Mouse (Mus musculus): Measurements from ENCODE around the gene Sdhaf1.

Sdhaf1 gene

GRCm38 (mm10) chr7:30324300-30324944 is 727 bp upstream of the Sdhaf1 start:
- DNase-seq = no peak

GRCm38 (mm10) chr7:30322865-30323264 is 830 bp downstream of the Sdhaf1 start:
- DNase-seq = no peak

GRCm38 (mm10) chr7:30322285-30322667 is 1.4 kb downstream of the Sdhaf1 start:
- peak; percentile 97 for DNase-seq

- peak; percentile 57 for DNase-seq
Measured at GRCm38 (mm10) chr7:30321539-30322284, 2.0 kb downstream of the Sdhaf1 start, which contains the start of gene E130208F15Rik. E130208F15Rik (plus strand) TSS chr7:30321740.

GRCm38 (mm10) chr7:30320946-30321345 is 2.7 kb downstream of the Sdhaf1 start:
- DNase-seq = no peak

- DNase-seq = no peak
Measured at GRCm38 (mm10) chr7:30318142-30318541, 5.6 kb downstream of the Sdhaf1 start.

GRCm38 (mm10) chr7:30315559-30316529 is 7.9 kb downstream of the Sdhaf1 start:
- no peak for DNase-seq

- DNase-seq = no peak
Measured at GRCm38 (mm10) chr7:30314721-30315155, 9.0 kb downstream of the Sdhaf1 start, which contains the start of gene Syne4. Syne4 (plus strand) TSS chr7:30314807.

- DNase-seq = no peak
Measured at GRCm38 (mm10) chr7:30313666-30314320, 9.9 kb downstream of the Sdhaf1 start.

GRCm38 (mm10) chr7:30310136-30310535 is 13.6 kb downstream of the Sdhaf1 start:
- no peak for DNase-seq

GRCm38 (mm10) chr7:30309395-30310129 is 14.1 kb downstream of the Sdhaf1 start:
- no peak for DNase-seq

GRCm38 (mm10) chr7:30308076-30309005 is 15.4 kb downstream of the Sdhaf1 start, which contains the start of gene Alkbh6:
Alkbh6 (plus strand) TSS chr7:30308717.
- peak; percentile 91 for DNase-seq

GRCm38 (mm10) chr7:30306083-30306779 is 17.5 kb downstream of the Sdhaf1 start:
- DNase-seq = no peak

GRCm38 (mm10) chr7:30300914-30301313 is 22.8 kb downstream of the Sdhaf1 start:
- no peak for DNase-seq

GRCm38 (mm10) chr7:30297266-30297665 is 26.4 kb downstream of the Sdhaf1 start:
- no peak for DNase-seq

GRCm38 (mm10) chr7:30296816-30297215 is 26.9 kb downstream of the Sdhaf1 start:
- no peak for DNase-seq

- no peak for DNase-seq
Measured at GRCm38 (mm10) chr7:30295103-30295502, 28.6 kb downstream of the Sdhaf1 start.

- DNase-seq = no peak
Measured at GRCm38 (mm10) chr7:30294296-30294695, 29.4 kb downstream of the Sdhaf1 start.

GRCm38 (mm10) chr7:30293795-30294194 is 29.9 kb downstream of the Sdhaf1 start:
- DNase-seq = peak; percentile 51
